Mouse (Mus musculus): Measurements from ENCODE around the gene Mcf2l. TPM values are rescaled to one million over a fixed set of nuclear protein-coding genes. Genes with fewer than 3 reads are reported as not detected.

Gene Mcf2l
- total and polyA plus RNA-seq, 2 experiments from 2014 or later = 94.1 to 298 TPM

DNA sequence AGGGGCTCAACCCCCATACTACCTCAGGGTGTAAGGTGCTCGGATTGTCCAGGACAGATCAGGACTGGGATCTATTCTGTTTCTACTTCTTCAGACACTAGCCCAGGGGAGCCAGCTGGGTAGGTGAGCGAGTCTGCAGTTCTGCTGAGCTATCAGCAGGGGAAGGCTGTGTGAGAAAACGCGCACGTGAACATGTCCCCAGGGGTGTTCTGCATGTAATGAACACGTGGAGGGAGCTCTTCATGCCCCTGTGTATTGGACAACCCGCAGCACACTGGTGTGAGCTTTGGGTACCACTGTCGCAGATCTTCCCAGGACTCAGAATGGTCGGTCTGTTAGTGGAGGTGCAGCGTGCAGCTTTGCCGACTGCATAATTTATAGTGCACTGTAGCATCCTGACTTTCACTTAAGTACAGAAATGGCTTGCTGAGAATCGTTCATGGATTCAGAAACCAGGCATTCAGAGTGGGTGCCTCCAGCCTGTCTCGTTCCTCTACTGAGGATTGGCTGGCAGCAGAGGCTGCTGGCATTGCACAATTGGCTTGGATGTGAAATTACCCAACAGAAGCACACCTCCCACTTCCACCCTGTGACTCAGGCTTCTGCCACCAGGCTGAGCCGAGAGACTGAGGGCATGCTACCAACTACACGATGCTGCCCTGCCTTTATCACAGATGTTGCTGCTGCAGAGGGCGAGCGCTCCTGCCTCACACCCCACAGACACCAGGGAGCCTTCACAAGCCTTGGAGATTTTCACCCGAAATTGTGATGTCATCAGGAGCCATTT, 110.3 kb downstream of the Mcf2l start:
- no peaks in the 10 kb centered on the region for H3K4me1 ChIP-seq (ENCODE audit: insufficient read depth, low read length)
- H3K9me3 ChIP-seq (ENCODE audit: low read length) = no peaks in the 10 kb centered on the region
- DNase-seq (ENCODE audit: low spot score) (peak; percentile 54), ATAC-seq (peak; percentile 71; the same call in 1 of the 2 replicates)
- peak; percentile 9; the same call in 1 of the 2 replicates for TF ChIP-seq CTCF (IDR thresholded peaks at IDR 0.05; ENCODE audit: low read depth)
- no peak overlapping the region for H3K4me3 ChIP-seq (ENCODE audit: low read length)
- no peaks in the 10 kb centered on the region for H3K27me3 ChIP-seq (ENCODE audit: insufficient read depth, low read length)
- H3K27ac ChIP-seq = no peak overlapping the region; the same call in 1 of the 2 replicates
- no peak overlapping the region for H3K4me2 ChIP-seq (ENCODE audit: low read depth, low read length)
- WGBS = 73% methylated on average over 18 of the region's 18 CpGs
- H3K36me3 ChIP-seq (ENCODE audit: insufficient read depth, low read length) = peaks cover 29% of the 10 kb centered on the region
- no peak overlapping the region for H3K9ac ChIP-seq (replicated peaks; ENCODE audit: low read length)

DNA sequence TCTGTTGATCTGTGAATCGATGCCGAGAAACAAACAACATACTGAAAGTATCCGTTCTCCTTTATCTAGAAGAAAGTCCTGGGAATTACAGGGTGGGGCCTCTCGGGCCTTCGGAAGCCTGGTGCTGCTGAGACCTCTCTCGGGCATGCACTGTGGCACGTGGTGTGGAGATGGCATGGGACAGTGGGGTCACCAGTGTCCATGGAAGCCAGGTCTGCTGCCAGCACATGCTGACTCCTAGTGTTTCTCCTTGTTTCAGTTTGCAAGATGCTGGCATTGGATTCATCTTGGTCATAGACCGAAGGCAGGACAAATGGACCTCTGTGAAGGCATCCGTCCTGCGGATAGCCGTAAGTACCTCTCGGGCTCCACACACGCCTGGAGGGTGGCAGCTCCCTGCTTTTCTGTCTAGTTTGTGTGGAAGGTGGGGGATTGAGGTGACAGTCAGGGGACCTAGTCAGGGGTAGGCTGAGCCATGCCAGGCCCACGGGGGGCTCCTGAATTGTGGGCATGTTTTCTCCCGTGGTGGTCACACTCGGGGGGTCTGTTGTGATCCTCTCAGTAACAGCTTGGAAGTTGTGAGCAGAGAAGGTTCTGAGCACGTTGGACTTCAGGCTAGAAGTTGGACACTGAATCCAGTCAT, 111.1 kb downstream of the Mcf2l start:
- ATAC-seq = no peak
- Histone ChIP-seq H3K27me3 (ENCODE audit: insufficient read depth, low read length) (no peaks in the 10 kb centered on the region), H3K27ac (no peak overlapping the region), H3K9ac (replicated peaks; ENCODE audit: low read length) (no peak overlapping the region), H3K9me3 (ENCODE audit: low read length) (no peaks in the 10 kb centered on the region), H3K4me2 (ENCODE audit: low read depth, low read length) (no peak overlapping the region), H3K4me3 (ENCODE audit: low read length) (no peak overlapping the region), H3K4me1 (ENCODE audit: insufficient read depth, low read length) (no peaks in the 10 kb centered on the region), H3K36me3 (ENCODE audit: insufficient read depth, low read length) (peaks cover 27% of the 10 kb centered on the region)
- DNase-seq (ENCODE audit: low spot score) = no peak
- no peak for TF ChIP-seq CTCF (IDR thresholded peaks at IDR 0.05; ENCODE audit: low read depth)
- 91% methylated on average over 17 of the region's 17 CpGs for WGBS

DNA sequence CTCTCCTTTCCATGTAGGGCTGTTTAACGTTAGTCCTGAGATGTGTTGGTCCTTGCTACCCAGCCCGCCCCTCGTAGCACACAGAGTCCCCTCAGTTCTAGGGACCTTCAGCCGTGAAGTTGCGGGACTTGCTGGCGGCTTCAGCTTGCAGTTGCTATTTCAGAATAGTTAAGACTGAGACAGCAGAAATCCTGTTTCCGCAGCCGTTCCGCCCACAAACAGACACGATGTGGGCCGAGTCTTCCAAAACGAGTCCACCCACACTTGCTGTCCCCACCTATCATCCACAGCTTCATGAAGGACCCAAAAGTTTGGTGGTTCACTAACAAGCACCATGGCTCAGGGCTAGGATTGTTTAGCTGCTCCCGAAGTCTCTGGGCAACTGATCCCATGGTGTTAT, 111.7 kb downstream of the Mcf2l start:
- Histone ChIP-seq H3K9ac (replicated peaks; ENCODE audit: low read length) (no peak overlapping the region), H3K27ac (no peak overlapping the region), H3K36me3 (ENCODE audit: insufficient read depth, low read length) (peaks cover 27% of the 10 kb centered on the region), H3K9me3 (ENCODE audit: low read length) (no peaks in the 10 kb centered on the region), H3K4me2 (ENCODE audit: low read depth, low read length) (no peak overlapping the region), H3K4me3 (ENCODE audit: low read length) (no peak overlapping the region), H3K27me3 (ENCODE audit: insufficient read depth, low read length) (no peaks in the 10 kb centered on the region), H3K4me1 (ENCODE audit: insufficient read depth, low read length) (no peaks in the 10 kb centered on the region)
- DNase-seq (ENCODE audit: low spot score) (no peak), ATAC-seq (no peak)
- WGBS = 91% methylated on average over 13 of the region's 13 CpGs
- no peak for TF ChIP-seq CTCF (IDR thresholded peaks at IDR 0.05; ENCODE audit: low read depth)

DNA sequence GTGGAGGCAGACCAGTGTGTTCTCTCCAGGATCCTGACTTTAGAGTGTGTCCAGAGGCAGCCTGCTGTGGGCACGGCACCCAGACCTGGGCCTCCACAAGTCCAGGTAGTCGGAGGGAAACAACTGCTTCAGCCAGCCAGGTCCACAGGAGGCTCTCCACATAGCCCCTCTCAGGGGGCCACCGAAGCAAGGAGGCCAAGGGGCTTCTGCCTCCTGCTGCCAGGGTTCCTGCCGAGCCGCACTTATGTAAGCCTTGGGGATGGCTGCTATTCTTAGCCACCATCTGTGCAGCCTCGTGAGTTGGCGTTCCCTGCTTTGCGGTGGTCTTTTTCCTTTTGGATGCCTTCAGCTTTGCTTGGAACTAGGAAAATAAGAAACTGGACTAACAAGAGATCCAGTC, 114.0 kb downstream of the Mcf2l start:
- H3K27ac ChIP-seq = no peak overlapping the region
- peaks cover 36% of the 10 kb centered on the region for H3K36me3 ChIP-seq (ENCODE audit: insufficient read depth, low read length)
- H3K4me2 ChIP-seq (ENCODE audit: low read depth, low read length) = no peak overlapping the region
- H3K9ac ChIP-seq (replicated peaks; ENCODE audit: low read length) = no peak overlapping the region
- no peak for TF ChIP-seq CTCF (IDR thresholded peaks at IDR 0.05; ENCODE audit: low read depth)
- H3K27me3 ChIP-seq (ENCODE audit: insufficient read depth, low read length) = no peaks in the 10 kb centered on the region
- WGBS = 73% methylated on average over 8 of the region's 8 CpGs
- no peaks in the 10 kb centered on the region for H3K9me3 ChIP-seq (ENCODE audit: low read length)
- ATAC-seq (no peak), DNase-seq (ENCODE audit: low spot score) (no peak)
- H3K4me1 ChIP-seq (ENCODE audit: insufficient read depth, low read length) = no peaks in the 10 kb centered on the region
- H3K4me3 ChIP-seq (ENCODE audit: low read length) = no peak overlapping the region

DNA sequence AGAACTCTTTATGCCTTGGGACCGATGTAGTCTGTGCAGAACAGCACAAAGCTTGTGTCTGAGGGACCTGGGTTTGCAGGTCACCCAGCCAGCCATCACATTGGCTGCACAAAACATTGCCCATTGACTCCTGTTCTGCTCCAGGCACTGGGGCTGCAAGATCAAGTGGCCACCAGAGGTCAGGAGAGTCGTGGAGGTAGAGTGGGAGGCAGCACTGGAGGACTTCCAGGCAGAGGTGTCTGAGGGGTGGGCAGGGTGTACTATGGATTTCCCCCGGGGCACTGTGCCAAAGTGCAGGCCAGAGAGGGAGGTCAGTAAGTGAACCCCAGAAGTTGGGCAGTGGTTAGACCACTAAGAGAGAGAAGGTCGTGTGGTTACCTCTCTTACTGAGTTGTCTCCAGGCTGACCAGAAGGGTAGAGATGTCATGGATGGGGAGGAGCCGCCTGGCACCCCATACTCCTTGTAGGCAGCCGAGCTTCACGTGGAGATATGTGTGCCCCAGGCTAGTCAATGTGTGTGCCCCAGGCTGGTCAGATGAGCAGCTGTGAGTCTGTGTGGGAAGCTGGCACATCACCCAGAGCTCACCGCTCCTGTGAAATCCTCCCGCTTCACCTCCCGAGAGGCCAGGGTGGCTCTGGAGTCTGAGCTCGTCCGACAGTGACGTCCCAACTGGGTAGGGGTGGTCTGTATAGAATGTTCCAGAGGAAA, 115.3 kb downstream of the Mcf2l start:
- H3K4me1 ChIP-seq (ENCODE audit: insufficient read depth, low read length) = no peaks in the 10 kb centered on the region
- no peak for DNase-seq (ENCODE audit: low spot score)
- no peak overlapping the region for H3K4me3 ChIP-seq (ENCODE audit: low read length)
- H3K27ac ChIP-seq = no peak overlapping the region
- TF ChIP-seq CTCF (IDR thresholded peaks at IDR 0.05; ENCODE audit: low read depth) = peak; percentile 19; the same call in 1 of the 2 replicates
- H3K27me3 ChIP-seq (ENCODE audit: insufficient read depth, low read length) = no peaks in the 10 kb centered on the region
- no peaks in the 10 kb centered on the region for H3K9me3 ChIP-seq (ENCODE audit: low read length)
- H3K4me2 ChIP-seq (ENCODE audit: low read depth, low read length) = no peak overlapping the region
- H3K36me3 ChIP-seq (ENCODE audit: insufficient read depth, low read length) = peaks cover 42% of the 10 kb centered on the region
- WGBS = 77% methylated on average over 13 of the region's 13 CpGs
- ATAC-seq = no peak
- no peak overlapping the region for H3K9ac ChIP-seq (replicated peaks; ENCODE audit: low read length)

DNA sequence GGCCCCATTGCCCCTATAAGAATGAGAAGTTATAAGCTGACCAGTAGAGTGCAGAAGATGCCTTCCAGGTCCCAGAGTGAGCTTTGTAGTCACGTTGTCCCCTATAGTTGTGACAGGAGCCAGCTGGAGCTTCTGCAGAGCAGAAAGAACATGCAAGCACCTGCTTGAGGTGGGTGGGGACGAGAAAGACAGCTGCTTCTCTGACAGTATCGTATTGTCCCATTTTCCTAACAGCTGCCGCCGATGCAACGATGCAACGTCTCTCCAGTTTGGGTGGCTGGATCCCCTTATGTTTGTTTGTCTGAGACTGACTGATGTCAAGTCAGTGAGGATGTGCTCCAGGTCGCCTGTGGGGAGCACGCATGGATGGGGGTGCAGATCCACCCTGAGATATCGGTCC, 117.8 kb downstream of the Mcf2l start:
- Histone ChIP-seq H3K9ac (replicated peaks; ENCODE audit: low read length) (no peak overlapping the region), H3K27me3 (ENCODE audit: insufficient read depth, low read length) (no peaks in the 10 kb centered on the region), H3K4me3 (ENCODE audit: low read length) (no peak overlapping the region), H3K9me3 (ENCODE audit: low read length) (no peaks in the 10 kb centered on the region), H3K27ac (no peak overlapping the region), H3K36me3 (ENCODE audit: insufficient read depth, low read length) (peaks cover 45% of the 10 kb centered on the region), H3K4me2 (ENCODE audit: low read depth, low read length) (no peak overlapping the region), H3K4me1 (ENCODE audit: insufficient read depth, low read length) (no peaks in the 10 kb centered on the region)
- ATAC-seq = no peak
- WGBS = 77% methylated on average over 10 of the region's 10 CpGs
- DNase-seq (ENCODE audit: low spot score) = no peak
- no peak for TF ChIP-seq CTCF (IDR thresholded peaks at IDR 0.05; ENCODE audit: low read depth)

All from hindbrain, postnatal 0 days (tissue).